Mouse (Mus musculus): ENCODE results near the gene Mki67. TPM values are rescaled to one million over a fixed set of nuclear protein-coding genes. Genes with fewer than 3 reads are reported as not detected.
A peak's percentile ranks its signal among the peaks of the same experiment; 100 is the strongest.

Gene Mki67
- polyA plus RNA-seq, 1 experiment from 2014 or later = 24.2 TPM

GRCm38 (mm10) chr7:135646976-135647375 is 69.2 kb downstream of the Mki67 start:
- no peak overlapping the region for H3K4me3 ChIP-seq (ENCODE audit: inconsistent target)
- H3K27ac ChIP-seq = 0 out of 2 replicates have a peak overlapping the region, but pooled peaks have one; percentile 1
- H3K79me2 ChIP-seq (ENCODE audit: inconsistent target) = peaks cover 63% of the 10 kb centered on the region
- WGBS (ENCODE audit: missing documents) = 73% methylated on average over 6 of the region's 6 CpGs
- no peaks in the 10 kb centered on the region; the same call in 1 of the 2 replicates for H3K36me3 ChIP-seq (ENCODE audit: inconsistent target)

- H3K27ac ChIP-seq = no peak overlapping the region
- no peak overlapping the region for H3K4me3 ChIP-seq (ENCODE audit: inconsistent target)
- H3K36me3 ChIP-seq (ENCODE audit: inconsistent target) = no peaks in the 10 kb centered on the region; the same call in 1 of the 2 replicates
- 25% methylated on average over 1 of the region's 1 CpGs for WGBS (ENCODE audit: missing documents)
- H3K79me2 ChIP-seq (ENCODE audit: inconsistent target) = peaks cover 43% of the 10 kb centered on the region
These were observed 71.7 kb downstream of the Mki67 start for GRCm38 (mm10) chr7:135644452-135644851.

GRCm38 (mm10) chr7:135641698-135642507 is 74.3 kb downstream of the Mki67 start:
- Histone ChIP-seq H3K27ac (no peak overlapping the region), H3K36me3 (ENCODE audit: inconsistent target) (peaks cover 3% of the 10 kb centered on the region; the same call in 1 of the 2 replicates), H3K4me3 (ENCODE audit: inconsistent target) (no peak overlapping the region), H3K79me2 (ENCODE audit: inconsistent target) (peaks cover 18% of the 10 kb centered on the region)
- WGBS (ENCODE audit: missing documents) = 65% methylated on average over 13 of the region's 14 CpGs

Other genes starting within 250 kb of the Mki67 start
- gene Clrn3, start 187.7 kb downstream of the Mki67 start, polyA plus RNA-seq (2018) = not detected in 3 replicates
- 27.5 to 35.9 TPM (median 35.9 TPM) in 3 replicates for gene Ptpre, start 178.9 kb downstream of the Mki67 start, polyA plus RNA-seq (2018)

Data from macrophage (primary cell).